Mouse (Mus musculus) liver, embryonic 14.5 days (tissue): Measurements from ENCODE around the gene Osbpl6.

ENCODE experiments used
- CTCF ChIP-seq: IDR thresholded peaks from 2 replicates; pipeline ENCODE4 v1.5.1; 2016; ENCODE audit warnings: antibody characterized with exemption, low read depth, control low read depth
- EP300 ChIP-seq: IDR thresholded peaks from 2 replicates; pipeline ENCODE4 v1.6.1; 2016; ENCODE audit warnings: antibody characterized with exemption, low read depth

GRCm38 (mm10) chr2:76421411-76421924, 15.2 kb downstream of the Osbpl6 start:
- TF ChIP-seq CTCF (no peak), EP300 (no peak)
